Mouse (Mus musculus) limb, embryonic 12.5 days (tissue): ENCODE measurements around the gene Arsg. TPM values are rescaled to one million over a fixed set of nuclear protein-coding genes. Genes with fewer than 3 reads are reported as not detected.
A peak's percentile ranks its signal among the peaks of the same experiment; 100 is the strongest.

Source experiments
- ATAC-seq: fragments of 200-750 bp; cut with Nextera tagmentation; 2 replicates; pipeline ENCODE4 v1.8.0; 2017; ENCODE audit warnings: low read depth, moderate TSS enrichment; ENCODE audit not compliant: insufficient number of reproducible peaks, insufficient read depth, low FRiP score, low TSS enrichment
- H3K27ac ChIP-seq: fragments of 300-500 bp; sonication (generic); 2 replicates; pipeline ENCODE4 v1.5.1; 2016; ENCODE audit warnings: mild to moderate bottlenecking, moderate library complexity
- H3K27me3 ChIP-seq: fragments of 300-500 bp; sonication (generic); 2 replicates; pipeline ENCODE4 v1.6.1; 2016; ENCODE audit warnings: mild to moderate bottlenecking, moderate library complexity
- H3K36me3 ChIP-seq: fragments of 300-500 bp; sonication (generic); 2 replicates; pipeline ENCODE4 v1.6.1; 2016; ENCODE audit warnings: mild to moderate bottlenecking, moderate library complexity
- H3K4me1 ChIP-seq: fragments of 300-500 bp; sonication (generic); replicated peaks from 2 replicates; pipeline ENCODE4 v1.6.1; 2016
- H3K4me2 ChIP-seq: fragments of 300-500 bp; sonication (generic); 2 replicates; pipeline ENCODE4 v1.6.1; 2016; ENCODE audit warnings: mild to moderate bottlenecking, moderate library complexity
- H3K4me3 ChIP-seq: fragments of 300-500 bp; sonication (generic); replicated peaks from 2 replicates; pipeline ENCODE4 v1.5.1; 2016; ENCODE audit warnings: mild to moderate bottlenecking
- H3K9ac ChIP-seq: fragments of 300-500 bp; sonication (generic); replicated peaks from 2 replicates; pipeline ENCODE4 v1.6.1; 2016; ENCODE audit warnings: mild to moderate bottlenecking, moderate library complexity
- H3K9me3 ChIP-seq: fragments of 300-500 bp; sonication (generic); 2 replicates; pipeline ENCODE4 v1.6.1; 2016; ENCODE audit warnings: mild to moderate bottlenecking, moderate library complexity
- WGBS: fragments of 180-500 bp; shearing (Covaris S2); methylation state at CpG from one replicate; pipeline ENCODE4 v1.1.7; 2016; 5-methylcytosine and 5-hydroxymethylcytosine counted together
- polyA plus RNA-seq: library from polyadenylated mRNA; unstranded; fragments of >200 nt; fragmentation: Nextera tagmentation; extraction: Ambion mirVana; gene quantifications from 2 replicates; pipeline ENCODE4 v1.2.1, GENCODE M21; 2016

Gene Arsg
- polyA plus RNA-seq, 1 experiment from 2014 or later = 4.3 TPM

DNA sequence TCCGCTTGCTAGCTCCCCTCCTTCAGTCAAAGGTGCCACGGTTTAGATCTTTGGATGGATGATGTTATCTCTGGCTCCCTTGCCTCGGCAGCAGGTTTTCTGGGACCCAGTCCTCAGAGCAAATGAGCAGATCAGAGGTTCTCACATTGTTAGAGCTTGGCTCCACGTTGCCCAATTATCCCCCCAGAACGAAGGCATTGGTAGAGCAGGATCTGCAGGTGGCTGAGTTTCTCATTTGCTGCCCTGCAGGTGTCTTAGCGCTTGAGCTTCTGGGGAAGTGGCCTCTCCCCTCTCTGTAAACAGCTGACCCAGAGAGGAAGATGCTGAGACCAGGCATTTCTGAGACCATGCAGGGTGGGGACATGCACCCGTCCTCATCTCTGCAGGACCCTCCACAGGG lies 47.8 kb downstream of the Arsg start:
- no peak for ATAC-seq
- Histone ChIP-seq H3K9ac (no peak overlapping the region), H3K4me1 (peaks cover 5% of the 10 kb centered on the region; the same call in 1 of the 2 replicates), H3K36me3 (no peaks in the 10 kb centered on the region), H3K4me2 (no peak overlapping the region), H3K27me3 (no peaks in the 10 kb centered on the region), H3K4me3 (no peak overlapping the region), H3K9me3 (peaks cover 4% of the 10 kb centered on the region; the same call in 1 of the 2 replicates), H3K27ac (no peak overlapping the region)
- WGBS = 38% methylated on average over 7 of the region's 7 CpGs

- no peak for ATAC-seq
- H3K9me3 ChIP-seq = peaks cover 4% of the 10 kb centered on the region; the same call in 1 of the 2 replicates
These were observed 51.7 kb downstream of the Arsg start for GRCm38 (mm10) chr11:109524869-109525268.

GRCm38 (mm10) chr11:109525571-109525970 lies 52.4 kb downstream of the Arsg start:
- Histone ChIP-seq H3K27ac (no peak overlapping the region), H3K4me2 (no peak overlapping the region), H3K36me3 (no peaks in the 10 kb centered on the region), H3K9ac (no peak overlapping the region), H3K27me3 (no peaks in the 10 kb centered on the region), H3K4me1 (peaks cover 5% of the 10 kb centered on the region; the same call in 1 of the 2 replicates), H3K4me3 (no peak overlapping the region), H3K9me3 (peaks cover 4% of the 10 kb centered on the region; the same call in 1 of the 2 replicates)
- ATAC-seq = no peak
- WGBS = 87% methylated on average over 4 of the region's 4 CpGs

More at GRCm38 (mm10) chr11:109524869-109525268, 51.7 kb downstream of the Arsg start:
- no peaks in the 10 kb centered on the region for H3K27me3 ChIP-seq
- H3K27ac ChIP-seq = no peak overlapping the region
- H3K9ac ChIP-seq = no peak overlapping the region
- no peak overlapping the region for H3K4me2 ChIP-seq
- WGBS = 86% methylated on average over 5 of the region's 5 CpGs
- H3K4me3 ChIP-seq = no peak overlapping the region
- H3K36me3 ChIP-seq = no peaks in the 10 kb centered on the region
- peaks cover 5% of the 10 kb centered on the region; the same call in 1 of the 2 replicates for H3K4me1 ChIP-seq

DNA sequence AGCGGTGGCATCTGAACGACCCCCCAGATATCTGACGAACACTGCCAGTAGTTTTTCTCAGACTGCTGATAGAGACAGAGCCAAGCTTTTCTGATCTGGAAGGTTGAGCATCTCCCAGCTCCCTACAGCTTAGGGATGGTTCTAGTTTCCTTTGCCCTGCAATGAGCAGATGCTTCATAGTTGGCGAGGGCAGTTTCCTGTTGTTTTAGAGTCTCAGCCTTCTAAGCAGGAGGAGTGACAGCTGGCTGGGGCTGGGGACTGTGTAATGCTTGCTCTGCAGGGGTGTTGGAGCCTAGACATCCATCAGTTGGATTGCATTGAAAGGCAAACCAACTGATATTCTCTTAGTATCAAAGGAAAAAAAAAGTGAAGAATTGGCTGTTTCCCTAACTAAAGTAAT lies 56.9 kb downstream of the Arsg start:
- Histone ChIP-seq H3K4me2 (no peak overlapping the region), H3K4me1 (no peaks in the 10 kb centered on the region), H3K4me3 (no peak overlapping the region), H3K36me3 (no peaks in the 10 kb centered on the region), H3K9me3 (no peaks in the 10 kb centered on the region), H3K9ac (no peak overlapping the region), H3K27me3 (no peaks in the 10 kb centered on the region), H3K27ac (no peak overlapping the region)
- WGBS = 87% methylated on average over 4 of the region's 4 CpGs
- ATAC-seq = no peak

DNA sequence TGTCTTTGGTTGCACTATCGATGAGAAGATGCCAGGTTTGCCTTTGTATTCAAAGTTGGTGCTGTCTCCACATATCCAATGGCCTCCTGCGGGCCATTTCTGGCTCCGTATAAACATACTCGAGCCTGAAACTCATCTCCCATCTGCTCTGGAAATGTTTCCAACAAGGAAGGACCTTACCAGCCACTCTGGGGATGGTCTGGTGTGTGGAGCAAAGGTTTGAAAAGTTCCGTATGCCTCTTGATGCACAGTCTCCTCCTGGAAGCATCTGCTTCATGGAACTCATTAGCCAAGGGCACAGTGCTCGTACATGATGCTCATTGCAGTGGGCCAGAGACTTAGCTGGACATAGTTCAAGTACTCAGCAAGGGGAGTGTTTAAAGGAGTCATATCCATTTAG lies 62.8 kb downstream of the Arsg start:
- Histone ChIP-seq H3K9ac (no peak overlapping the region), H3K27ac (no peak overlapping the region), H3K27me3 (no peaks in the 10 kb centered on the region), H3K4me3 (no peak overlapping the region), H3K4me1 (peaks cover 5% of the 10 kb centered on the region), H3K4me2 (no peak overlapping the region), H3K9me3 (no peaks in the 10 kb centered on the region), H3K36me3 (no peaks in the 10 kb centered on the region)
- 85% methylated on average over 6 of the region's 6 CpGs for WGBS
- ATAC-seq = no peak

- Histone ChIP-seq H3K36me3 (no peaks in the 10 kb centered on the region), H3K4me2 (no peak overlapping the region), H3K9me3 (no peaks in the 10 kb centered on the region), H3K9ac (no peak overlapping the region), H3K27ac (no peak overlapping the region), H3K4me3 (no peak overlapping the region), H3K27me3 (no peaks in the 10 kb centered on the region), H3K4me1 (peaks cover 5% of the 10 kb centered on the region)
- 63% methylated on average over 5 of the region's 5 CpGs for WGBS
- no peak for ATAC-seq
These were observed 63.8 kb downstream of the Arsg start for GRCm38 (mm10) chr11:109536939-109537338.

GRCm38 (mm10) chr11:109539290-109539689 lies 66.1 kb downstream of the Arsg start:
- ATAC-seq = no peak

DNA sequence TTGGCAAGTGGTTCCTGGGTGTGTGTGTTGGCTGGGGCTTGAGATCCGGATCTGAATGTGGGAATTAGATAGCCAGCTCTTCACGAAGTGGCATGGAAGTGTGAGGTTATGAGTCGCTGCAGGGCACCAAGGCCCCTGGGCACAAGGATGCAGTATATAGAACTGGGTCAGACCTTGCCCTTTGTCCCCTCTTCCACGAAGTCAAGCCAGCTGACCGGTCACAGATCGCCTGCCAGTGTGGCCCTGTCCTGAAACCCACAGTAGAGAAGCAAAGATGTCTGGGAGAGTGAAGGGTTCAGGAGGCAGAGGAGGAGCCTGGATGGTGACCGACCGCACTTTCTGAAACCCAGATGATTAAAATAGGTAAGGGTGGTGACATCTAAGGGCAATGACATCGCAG lies 70.3 kb downstream of the Arsg start:
- no peaks in the 10 kb centered on the region for H3K36me3 ChIP-seq

More at GRCm38 (mm10) chr11:109539290-109539689, 66.1 kb downstream of the Arsg start:
- Histone ChIP-seq H3K4me1 (peaks cover 8% of the 10 kb centered on the region), H3K4me2 (no peak overlapping the region), H3K9me3 (no peaks in the 10 kb centered on the region), H3K27me3 (no peaks in the 10 kb centered on the region), H3K36me3 (no peaks in the 10 kb centered on the region), H3K27ac (0 out of 2 replicates have a peak overlapping the region, but pooled peaks have one; percentile 12), H3K4me3 (no peak overlapping the region), H3K9ac (no peak overlapping the region)
- WGBS = 64% methylated on average over 6 of the region's 6 CpGs

GRCm38 (mm10) chr11:109544432-109544831 lies 71.3 kb downstream of the Arsg start:
- Histone ChIP-seq H3K4me1 (peaks cover 27% of the 10 kb centered on the region), H3K4me3 (no peak overlapping the region), H3K4me2 (no peak overlapping the region), H3K9ac (no peak overlapping the region), H3K36me3 (no peaks in the 10 kb centered on the region), H3K27ac (no peak overlapping the region), H3K27me3 (no peaks in the 10 kb centered on the region), H3K9me3 (no peaks in the 10 kb centered on the region)
- WGBS = 31% methylated on average over 7 of the region's 7 CpGs
- no peak; the same call in 1 of the 2 replicates for ATAC-seq

More for the DNA sequence above, 70.3 kb downstream of the Arsg start:
- H3K4me2 ChIP-seq = no peak overlapping the region
- no peaks in the 10 kb centered on the region for H3K27me3 ChIP-seq
- H3K27ac ChIP-seq = no peak overlapping the region
- H3K4me1 ChIP-seq = peaks cover 32% of the 10 kb centered on the region
- H3K9me3 ChIP-seq = no peaks in the 10 kb centered on the region
- H3K4me3 ChIP-seq = no peak overlapping the region
- 86% methylated on average over 9 of the region's 9 CpGs for WGBS
- no peak overlapping the region for H3K9ac ChIP-seq
- ATAC-seq = no peak

DNA sequence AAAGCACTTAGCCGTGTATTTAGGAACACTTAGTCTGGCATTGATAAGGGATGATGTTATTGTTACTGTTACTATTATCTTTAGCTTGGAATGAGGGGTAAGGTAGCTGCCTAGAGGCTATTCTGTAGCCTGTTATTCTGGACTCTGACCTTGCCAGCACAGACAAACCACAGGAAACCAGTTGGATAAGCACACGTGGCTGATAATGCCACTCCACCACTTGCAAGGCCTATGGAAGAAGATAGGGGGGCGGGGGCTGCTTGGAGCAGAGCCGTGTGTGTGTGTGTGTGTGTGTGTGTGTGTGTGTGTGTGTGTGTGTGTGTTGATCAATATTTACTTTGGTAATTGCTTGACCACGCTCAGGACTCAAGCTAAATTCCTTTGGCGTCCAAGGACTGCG lies 72.1 kb downstream of the Arsg start:
- H3K9me3 ChIP-seq = no peaks in the 10 kb centered on the region
- H3K27me3 ChIP-seq = no peaks in the 10 kb centered on the region
- peaks cover 27% of the 10 kb centered on the region for H3K4me1 ChIP-seq
- ATAC-seq = no peak
- 71% methylated on average over 7 of the region's 7 CpGs for WGBS
- no peak overlapping the region for H3K4me3 ChIP-seq
- no peak overlapping the region for H3K4me2 ChIP-seq
- H3K27ac ChIP-seq = no peak overlapping the region
- H3K36me3 ChIP-seq = no peaks in the 10 kb centered on the region
- H3K9ac ChIP-seq = no peak overlapping the region

DNA sequence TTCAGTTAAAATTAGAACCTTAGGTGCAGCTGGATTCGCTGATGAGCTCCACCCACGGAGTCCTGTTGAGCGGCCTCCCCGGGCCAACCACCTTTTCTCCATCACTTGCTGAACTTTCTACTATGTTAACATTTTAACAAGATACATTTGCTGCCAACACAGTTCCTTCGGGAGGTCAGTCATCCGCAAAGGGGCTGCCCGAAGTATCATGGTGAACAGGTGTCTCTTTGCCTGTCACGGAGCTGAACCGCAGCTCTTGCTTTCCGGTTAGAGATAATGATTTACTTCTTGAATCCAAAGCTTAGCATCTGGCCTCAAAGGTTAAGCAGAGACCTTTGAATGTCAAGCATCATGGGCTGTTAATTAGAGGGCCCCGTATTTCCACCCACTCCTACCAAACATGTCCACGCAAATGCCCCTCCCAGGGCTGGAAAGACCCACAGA lies 72.5 kb downstream of the Arsg start:
- Histone ChIP-seq H3K9me3 (no peaks in the 10 kb centered on the region), H3K36me3 (no peaks in the 10 kb centered on the region), H3K9ac (no peak overlapping the region), H3K27ac (no peak overlapping the region), H3K4me3 (no peak overlapping the region), H3K4me1 (peaks cover 27% of the 10 kb centered on the region), H3K4me2 (no peak overlapping the region), H3K27me3 (no peaks in the 10 kb centered on the region)
- ATAC-seq = no peak
- WGBS = 59% methylated on average over 12 of the region's 12 CpGs

DNA sequence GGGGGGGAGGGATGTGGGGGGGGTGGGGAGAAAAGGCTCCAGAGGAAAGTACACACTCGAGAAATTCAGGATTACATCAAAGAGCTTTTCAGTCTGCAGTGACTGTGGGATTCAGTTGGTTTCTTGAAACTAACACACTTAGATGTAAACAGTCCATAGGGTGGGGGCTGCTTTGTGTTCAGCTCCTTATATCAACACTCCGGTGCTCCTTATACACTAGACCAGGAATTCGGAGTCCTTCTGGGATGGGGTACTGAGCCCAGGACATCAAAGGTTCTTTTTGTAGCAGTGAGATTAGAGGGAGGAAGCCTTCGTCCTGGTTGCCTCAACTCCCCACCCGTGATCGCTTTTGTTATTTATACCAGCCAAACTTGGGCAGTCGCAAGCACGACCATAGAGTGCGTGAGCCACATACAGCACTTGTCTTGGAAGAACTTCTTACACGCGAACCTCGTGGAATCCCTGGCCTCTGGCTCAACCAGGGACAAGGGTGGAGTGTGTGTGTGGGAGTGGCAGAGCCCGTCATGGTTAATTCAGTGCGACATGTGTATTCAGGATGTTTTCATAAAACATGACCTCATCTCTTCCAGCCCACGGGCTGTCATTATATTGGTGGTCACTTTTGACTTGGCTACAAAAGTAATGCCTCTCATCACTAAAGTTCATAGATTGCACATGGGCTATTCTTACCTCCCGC lies 73.3 kb downstream of the Arsg start:
- Histone ChIP-seq H3K9me3 (no peaks in the 10 kb centered on the region), H3K4me1 (peaks cover 27% of the 10 kb centered on the region)
- WGBS = 72% methylated on average over 16 of the region's 16 CpGs

More for the DNA sequence above, 73.3 kb downstream of the Arsg start:
- Histone ChIP-seq H3K27ac (no peak overlapping the region), H3K27me3 (no peaks in the 10 kb centered on the region), H3K9ac (no peak overlapping the region), H3K36me3 (no peaks in the 10 kb centered on the region), H3K4me2 (no peak overlapping the region), H3K4me3 (no peak overlapping the region)
- ATAC-seq = no peak; the same call in 1 of the 2 replicates
